Mouse (Mus musculus) embryonic stem cell, embryonic (primary cell): ENCODE results near the gene Samhd1.
"Not testable (repeated sequence)": the region's sequence is repeated elsewhere in the genome, so short reads cannot be mapped to it uniquely, and the experiment has no call there.

Experiments used
- CTCF ChIA-PET, 4 experiments: fragments of 300-600 bp in 2 of 4; fragments of 350-600 bp in 2 of 4; sonication (Branson Sonifier 250); formaldehyde crosslinking; loops; one replicate each; lab custom pipeline; 2022; ENCODE audit warnings: inconsistent platforms in 2 of 4; lab: Charles Lee
- POLR2A ChIA-PET, 4 experiments: fragments of 300-600 bp in 2 of 4; fragments of 350-600 bp in 2 of 4; sonication (Branson Sonifier 250); formaldehyde crosslinking; loops; one replicate each; lab custom pipeline; 2022; ENCODE audit warnings: antibody characterized with exemption in 4 of 4, inconsistent platforms in 1 of 4; lab: Charles Lee

The Samhd1 gene

DNA sequence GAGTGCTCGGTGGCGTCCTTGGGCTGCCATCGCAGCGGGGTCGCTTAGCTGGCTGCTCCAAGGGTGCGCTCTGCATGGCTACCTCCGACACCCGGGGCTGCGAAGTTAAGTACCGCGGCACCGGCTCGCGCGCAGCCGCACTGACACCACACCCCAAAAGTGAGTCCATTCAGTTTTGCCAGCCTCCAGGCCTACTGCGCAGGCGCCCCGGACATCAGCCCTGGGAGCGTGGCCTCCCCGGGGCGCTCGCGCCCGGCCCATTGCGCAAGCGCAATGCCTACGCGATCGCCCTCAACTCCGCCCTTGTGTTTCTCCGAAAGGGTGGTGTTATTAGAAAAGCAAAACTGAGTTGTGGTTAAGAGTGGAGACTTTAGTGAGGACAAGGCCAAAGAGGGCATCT, at the start of gene Samhd1:
Samhd1 (minus strand) TSS at position 252 of the 400 bp plus-strand sequence.
- POLR2A ChIA-PET: interaction anchor here in 3 of 4 experiments (0.7 to 4.7 kb wide), 16 partner anchors 10 to 540 kb away, joined by 3 to 27 read pairs (median 4); partner anchors contain the start of genes Rbl1 (in 3 of the 3) and Rab5if (in 1 of the 3)
- CTCF ChIA-PET: interaction anchor here in 3 of 4 experiments (0.6 to 1.5 kb wide), 5 partner anchors 18 to 110 kb away, joined by 3 to 5 read pairs (median 4); no protein-coding TSS in a partner anchor

- ChIA-PET POLR2A (interaction anchor here in 1 of 4 experiments (0.7 to 0.9 kb wide), 2 partner anchors 9 to 730 kb away, joined by 3 to 8 read pairs; no protein-coding TSS in a partner anchor), CTCF (interaction anchor here in 1 of 4 experiments (0.6 kb wide), 1 partner anchor 122 kb away, joined by 4 read pairs; no protein-coding TSS in a partner anchor)
These were observed 43.1 kb upstream of the Samhd1 start for GRCm38 (mm10) chr2:157178167-157178566.

GRCm38 (mm10) chr2:157176248-157176647, 41.2 kb upstream of the Samhd1 start:
- POLR2A ChIA-PET: interaction anchor here in 1 of 4 experiments (1.5 kb wide), 1 partner anchor 10 kb away, joined by 4 read pairs; no protein-coding TSS in a partner anchor
- CTCF ChIA-PET: no interaction called here

DNA sequence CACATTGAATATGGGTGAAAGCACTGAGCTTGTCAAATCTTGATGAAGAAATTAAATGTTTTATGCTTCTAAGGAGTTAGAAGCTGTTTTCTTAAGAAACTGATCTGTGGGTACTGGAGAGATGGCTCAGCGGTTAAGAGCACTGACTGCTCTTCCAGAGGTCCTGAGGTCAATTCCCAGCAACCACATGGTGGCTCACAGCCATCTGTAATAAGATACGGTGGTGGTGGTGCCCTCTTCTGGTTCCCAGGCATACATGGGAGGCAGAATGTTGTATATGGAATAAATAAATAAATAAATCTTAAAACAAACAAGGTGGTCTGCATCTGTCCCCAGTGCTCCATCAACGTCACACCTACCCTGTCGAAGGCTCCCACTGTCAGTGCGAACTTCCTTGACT, 39.4 kb upstream of the Samhd1 start:
- ChIA-PET POLR2A (interaction anchor here in 1 of 4 experiments (1.0 to 1.1 kb wide), 3 partner anchors 9 to 30 kb away, joined by 3 to 4 read pairs (median 3); partner anchors contain the start of gene Rbl1), CTCF (interaction anchor here in 1 of 4 experiments (1.6 kb wide), 1 partner anchor 86 kb away, joined by 3 read pairs; no protein-coding TSS in a partner anchor)

- CTCF ChIA-PET: interaction anchor here in 1 of 4 experiments (1.6 kb wide), 1 partner anchor 86 kb away, joined by 3 read pairs; no protein-coding TSS in a partner anchor
These were observed 38.5 kb upstream of the Samhd1 start for GRCm38 (mm10) chr2:157173555-157173954.

GRCm38 (mm10) chr2:157172984-157173383, 37.9 kb upstream of the Samhd1 start:
- ChIA-PET POLR2A (interaction anchor here in 2 of 4 experiments (0.6 to 1.5 kb wide), 2 partner anchors 32 to 196 kb away, joined by 4 read pairs; partner anchors contain the start of gene Rbl1 (in 1 of the 2)), CTCF (interaction anchor here in 1 of 4 experiments (1.6 kb wide), 1 partner anchor 87 kb away, joined by 3 read pairs; no protein-coding TSS in a partner anchor)

More at GRCm38 (mm10) chr2:157173555-157173954, 38.5 kb upstream of the Samhd1 start:
- POLR2A ChIA-PET: interaction anchor here in 1 of 4 experiments (1.0 to 1.1 kb wide), 2 partner anchors 10 to 17 kb away, joined by 3 to 4 read pairs; no protein-coding TSS in a partner anchor

GRCm38 (mm10) chr2:157170626-157171025, 35.6 kb upstream of the Samhd1 start:
- ChIA-PET CTCF (interaction anchor here in 1 of 4 experiments (1.1 kb wide), 1 partner anchor 90 kb away, joined by 3 read pairs; no protein-coding TSS in a partner anchor), POLR2A (interaction anchor here in 1 of 4 experiments (1.0 to 2.1 kb wide), 2 partner anchors 13 to 20 kb away, joined by 3 to 5 read pairs; no protein-coding TSS in a partner anchor)

DNA sequence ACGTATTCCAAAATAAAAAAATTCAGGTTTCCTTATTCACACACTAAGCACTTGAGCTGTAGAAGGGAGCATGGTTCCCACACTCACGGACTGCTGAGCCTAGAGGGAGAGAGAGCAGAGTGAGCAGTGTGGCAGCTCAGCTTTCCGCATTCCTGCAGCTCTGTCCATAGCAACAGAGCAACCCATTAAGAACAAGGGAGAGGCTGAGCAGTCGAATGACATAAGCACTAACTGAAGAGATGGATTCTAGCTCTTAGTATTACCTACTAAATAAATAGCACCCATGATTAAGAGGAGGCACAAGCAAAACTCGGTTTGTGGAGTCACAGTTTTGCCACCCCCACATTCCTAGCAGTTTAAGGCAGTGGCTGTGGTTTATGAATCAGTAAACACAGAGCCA, 35.1 kb upstream of the Samhd1 start:
- ChIA-PET CTCF (interaction anchor here in 2 of 4 experiments (0.5 to 0.6 kb wide), 2 partner anchors 51 to 1527 kb away, joined by 3 to 4 read pairs; no protein-coding TSS in a partner anchor), POLR2A (interaction anchor here in 1 of 4 experiments (1.0 to 2.1 kb wide), 3 partner anchors 13 to 16 kb away, joined by 3 to 5 read pairs (median 5); no protein-coding TSS in a partner anchor)

DNA sequence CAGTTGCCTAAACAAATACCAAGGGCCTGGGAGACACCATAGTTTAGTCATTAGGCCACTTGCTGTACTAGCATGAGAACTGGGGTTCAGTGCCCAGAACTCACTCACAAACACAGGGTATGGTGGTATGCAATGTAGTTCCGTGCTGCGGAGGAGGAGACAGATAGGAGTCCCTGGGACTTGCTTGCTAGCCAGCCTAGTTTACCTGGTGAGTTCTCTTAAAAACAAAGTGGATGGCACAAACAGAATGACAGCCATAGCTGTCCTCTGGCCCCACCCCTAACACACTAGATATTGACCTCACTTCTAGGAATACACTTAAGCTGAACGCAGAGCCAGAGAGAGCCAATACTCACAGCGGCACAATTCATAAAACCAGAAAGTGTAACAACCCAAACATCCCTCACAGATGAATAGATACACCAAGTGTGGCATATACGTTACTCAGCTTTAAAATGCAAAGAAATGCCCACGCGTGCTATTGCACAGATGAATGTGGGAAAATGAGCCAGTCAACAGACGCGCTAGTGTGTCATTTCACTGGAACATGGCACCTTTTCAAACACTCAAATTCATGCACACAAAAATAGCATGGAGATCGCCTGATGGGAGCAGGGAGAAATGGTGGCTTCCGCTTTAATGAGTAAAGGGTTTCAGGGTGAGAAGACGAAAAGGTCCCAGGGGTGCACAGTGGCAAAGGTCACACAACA, 31.5 kb upstream of the Samhd1 start:
- POLR2A ChIA-PET: no interaction called here
- CTCF ChIA-PET: no interaction called here

DNA sequence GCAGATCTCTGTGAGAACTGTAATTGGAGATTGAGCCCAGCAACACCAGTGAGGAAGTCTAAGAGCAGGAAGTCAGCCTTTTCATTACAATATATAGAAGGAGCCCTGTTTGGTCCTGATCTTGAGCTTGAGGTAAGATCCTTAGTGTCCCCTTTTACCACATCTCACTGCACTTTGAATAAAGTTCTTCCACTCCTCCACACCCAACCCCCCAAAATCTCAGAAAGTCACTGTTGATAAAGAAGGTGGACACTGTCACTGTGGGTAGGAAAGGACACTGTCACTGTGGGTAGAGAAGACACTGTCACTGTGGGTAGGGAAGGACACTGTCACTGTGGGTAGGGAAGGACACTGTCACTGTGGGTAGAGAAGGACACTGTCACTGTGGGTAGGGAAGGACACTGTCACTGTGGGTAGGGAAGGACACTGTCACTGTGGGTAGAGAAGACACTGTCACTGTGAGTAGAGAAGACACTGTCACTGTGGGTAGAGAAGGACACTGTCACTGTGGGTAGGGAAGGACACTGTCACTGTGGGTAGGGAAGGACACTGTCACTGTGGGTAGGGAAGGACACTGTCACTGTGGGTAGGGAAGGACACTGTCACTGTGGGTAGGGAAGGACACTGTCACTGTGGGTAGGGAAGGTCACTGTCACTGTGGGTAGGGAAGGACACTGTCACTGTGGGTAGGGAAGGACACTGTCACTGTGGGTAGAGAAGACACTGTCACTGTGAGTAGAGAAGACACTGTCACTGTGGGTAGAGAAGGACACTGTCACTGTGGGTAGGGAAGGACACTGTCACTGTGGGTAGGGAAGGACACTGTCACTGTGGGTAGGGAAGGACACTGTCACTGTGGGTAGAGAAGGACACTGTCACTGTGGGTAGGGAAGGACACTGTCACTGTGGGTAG, 30.5 kb upstream of the Samhd1 start:
- POLR2A ChIA-PET, CTCF ChIA-PET: not testable (repeated sequence)

DNA sequence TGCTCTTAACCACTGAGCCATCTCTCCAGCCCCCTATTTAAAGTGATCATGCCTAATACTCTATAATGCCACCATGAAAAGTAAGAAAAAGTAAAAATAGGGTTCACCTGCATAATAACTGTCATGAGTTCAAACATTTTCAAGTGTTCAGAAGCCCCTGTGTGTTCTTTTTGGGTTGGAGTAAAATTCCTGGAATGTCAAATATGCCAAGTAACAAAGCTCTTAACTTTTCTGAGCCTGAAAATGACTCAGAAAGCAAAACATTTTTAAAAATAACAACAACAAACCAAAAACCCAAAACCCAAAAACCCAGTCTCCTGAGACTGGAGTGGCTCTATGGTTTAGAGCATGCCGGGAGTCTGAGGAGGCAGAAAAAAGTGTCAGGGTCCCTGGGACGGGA, 29.0 kb upstream of the Samhd1 start:
- CTCF ChIA-PET: no interaction called here
- POLR2A ChIA-PET: interaction anchor here in 1 of 4 experiments (1.0 kb wide), 1 partner anchor 15 kb away, joined by 3 read pairs; no protein-coding TSS in a partner anchor

DNA sequence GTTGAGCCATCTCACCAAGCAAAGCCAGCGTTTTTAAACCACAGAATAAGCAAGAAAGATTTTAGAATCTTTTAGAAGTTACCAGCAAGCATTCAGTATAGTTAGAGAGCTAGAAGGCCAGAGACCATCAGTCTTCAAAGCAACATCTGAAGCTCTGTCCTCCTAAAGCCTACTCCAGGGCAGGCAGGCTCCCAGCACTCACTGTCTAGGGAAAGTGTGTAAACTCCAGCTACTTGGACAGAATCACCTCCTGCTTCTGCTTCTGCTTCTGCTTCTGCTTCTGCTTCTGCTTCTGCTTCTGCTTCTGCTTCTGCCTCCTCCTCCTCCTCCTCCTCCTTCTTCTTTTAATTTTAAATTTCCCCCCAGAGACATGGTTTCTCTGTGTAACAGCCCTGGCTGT, 21.0 kb upstream of the Samhd1 start:
- POLR2A ChIA-PET: interaction anchor here in 1 of 4 experiments (1.7 kb wide), 1 partner anchor 14 kb away, joined by 3 read pairs; no protein-coding TSS in a partner anchor

GRCm38 (mm10) chr2:157153235-157153634, 18.2 kb upstream of the Samhd1 start:
- ChIA-PET CTCF (no interaction called here), POLR2A (interaction anchor here in 1 of 4 experiments (0.8 kb wide), 1 partner anchor 33 kb away, joined by 5 read pairs; no protein-coding TSS in a partner anchor)

More for the DNA sequence above, 21.0 kb upstream of the Samhd1 start:
- CTCF ChIA-PET: interaction anchor here in 1 of 4 experiments (1.0 kb wide), 1 partner anchor 39 kb away, joined by 3 read pairs; no protein-coding TSS in a partner anchor

DNA sequence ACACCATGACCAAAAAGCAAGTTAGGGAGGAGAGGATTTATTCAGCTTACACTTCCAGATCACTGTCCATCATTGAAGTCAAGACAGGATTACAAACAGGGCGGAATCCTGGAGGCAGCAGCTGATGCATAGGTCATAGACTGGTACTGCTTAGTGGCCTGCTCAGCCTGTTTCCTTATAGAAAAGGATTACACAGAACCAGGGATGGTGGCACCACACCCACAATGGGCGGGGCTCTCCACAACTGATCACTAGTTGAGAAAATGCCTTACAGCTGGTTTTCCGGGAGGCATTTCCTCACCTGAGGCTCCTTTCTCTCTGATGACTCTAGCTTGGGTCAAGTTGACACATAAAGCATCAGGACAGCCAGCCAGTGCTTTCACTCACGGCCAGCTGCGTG, 13.4 kb upstream of the Samhd1 start:
- POLR2A ChIA-PET: interaction anchor here in 2 of 4 experiments (1.0 to 2.1 kb wide), 3 partner anchors 13 to 56 kb away, joined by 3 to 6 read pairs (median 3); partner anchors contain the start of genes Rbl1 (in 1 of the 2) and Samhd1 (in 1 of the 2)
- CTCF ChIA-PET: interaction anchor here in 1 of 4 experiments (1.2 kb wide), 1 partner anchor 111 kb away, joined by 3 read pairs; no protein-coding TSS in a partner anchor

- CTCF ChIA-PET: interaction anchor here in 1 of 4 experiments (1.2 kb wide), 1 partner anchor 112 kb away, joined by 3 read pairs; no protein-coding TSS in a partner anchor
- POLR2A ChIA-PET: interaction anchor here in 3 of 4 experiments (0.6 to 2.5 kb wide), 5 partner anchors 10 to 57 kb away, joined by 3 to 14 read pairs (median 5); partner anchors contain the start of genes Rbl1 (in 2 of the 3) and Samhd1 (in 1 of the 3)
These were observed 12.4 kb upstream of the Samhd1 start for GRCm38 (mm10) chr2:157147397-157148020.

- ChIA-PET CTCF (interaction anchor here in 2 of 4 experiments (0.7 to 1.2 kb wide), 2 partner anchors 9 to 37 kb away, joined by 3 read pairs; no protein-coding TSS in a partner anchor), POLR2A (interaction anchor here in 3 of 4 experiments (0.6 to 2.5 kb wide), 8 partner anchors 9 to 109 kb away, joined by 3 to 14 read pairs (median 4); partner anchors contain the start of genes Rbl1 (in 2 of the 3) and Samhd1 (in 2 of the 3))
These were observed 10.1 kb upstream of the Samhd1 start for GRCm38 (mm10) chr2:157145173-157145572.
